Mouse (Mus musculus) kidney, postnatal 0 days (tissue): ENCODE data around the gene Iqgap2. TPM values are rescaled to one million over a fixed set of nuclear protein-coding genes. Genes with fewer than 3 reads are reported as not detected.

ENCODE experiments used
- ATAC-seq: fragments of 200-750 bp; cut with Nextera tagmentation; replicated peaks from 2 replicates; pipeline ENCODE4 v1.8.0; 2017; ENCODE audit warnings: low read depth, moderate number of reproducible peaks, moderate TSS enrichment, moderate library complexity; ENCODE audit not compliant: low FRiP score
- DNase-seq: peaks from one replicate; pipeline ENCODE4 v3.0.0-alpha.2; 2016; ENCODE audit warnings: low spot score
- H3K27ac ChIP-seq: fragments of 300-500 bp; sonication (generic); 2 replicates; pipeline ENCODE4 v1.5.1; 2014; ENCODE audit warnings: mild to moderate bottlenecking
- H3K27me3 ChIP-seq: fragments of 300-500 bp; sonication (generic); 2 replicates; pipeline ENCODE4 v1.6.1; 2014; ENCODE audit warnings: low read length, mixed read lengths; ENCODE audit not compliant: insufficient read depth
- H3K36me3 ChIP-seq: fragments of 300-500 bp; sonication (generic); 2 replicates; pipeline ENCODE4 v1.6.1; 2014; ENCODE audit warnings: low read length, mixed read lengths; ENCODE audit not compliant: insufficient read depth
- H3K4me1 ChIP-seq: fragments of 300-500 bp; sonication (generic); replicated peaks from 2 replicates; pipeline ENCODE4 v1.6.1; 2014; ENCODE audit warnings: antibody characterized with exemption, low read length, mixed read lengths; ENCODE audit not compliant: insufficient read depth
- H3K4me2 ChIP-seq: fragments of 300-500 bp; sonication (generic); 2 replicates; pipeline ENCODE4 v1.6.1; 2014; ENCODE audit warnings: mild to moderate bottlenecking, low read length, moderate library complexity, mixed read lengths
- H3K4me3 ChIP-seq: fragments of 300-500 bp; sonication (generic); replicated peaks from 2 replicates; pipeline ENCODE4 v1.5.1; 2014; ENCODE audit warnings: low read depth, low read length
- H3K9ac ChIP-seq: fragments of 300-500 bp; sonication (generic); 2 replicates; pipeline ENCODE4 v1.6.1; 2014; ENCODE audit warnings: low read depth, low read length
- H3K9me3 ChIP-seq: fragments of 300-500 bp; sonication (generic); replicated peaks from 2 replicates; pipeline ENCODE4 v1.6.1; 2016; ENCODE audit warnings: low read length, inconsistent platforms, mixed read lengths
- CTCF ChIP-seq: IDR thresholded peaks from 2 replicates; pipeline ENCODE4 v1.5.1; 2016; ENCODE audit warnings: antibody characterized with exemption, low read depth, mild to moderate bottlenecking, moderate library complexity
- WGBS: fragments of 180-500 bp; shearing (Covaris S2); extraction: QIAGEN DNeasy Blood & Tissue Kit; methylation state at CpG from one replicate; pipeline ENCODE4 v1.1.7; 2014; 5-methylcytosine and 5-hydroxymethylcytosine counted together
- polyA plus RNA-seq: library from polyadenylated mRNA; unstranded; fragments of >200 nt; fragmentation: Nextera tagmentation; extraction: Ambion mirVana; gene quantifications from 2 replicates; pipeline ENCODE4 v1.2.1, GENCODE M21; 2015

Gene Iqgap2
- polyA plus RNA-seq, 1 experiment from 2014 or later = 9.8 TPM

- H3K9me3 ChIP-seq = no peaks in the 10 kb centered on the region
- H3K4me2 ChIP-seq = no peak overlapping the region
- H3K27ac ChIP-seq = no peak overlapping the region
- no peak overlapping the region for H3K9ac ChIP-seq
- TF ChIP-seq CTCF = no peak
- 82% methylated on average over 11 of the region's 11 CpGs for WGBS
- ATAC-seq (no peak), DNase-seq (no peak)
- no peaks in the 10 kb centered on the region for H3K36me3 ChIP-seq
- H3K4me1 ChIP-seq = no peaks in the 10 kb centered on the region
- H3K27me3 ChIP-seq = no peaks in the 10 kb centered on the region
- no peak overlapping the region for H3K4me3 ChIP-seq
Measured at GRCm38 (mm10) chr13:95912157-95913045, 20.7 kb upstream of the Iqgap2 start.

- Histone ChIP-seq H3K27ac (no peak overlapping the region), H3K9me3 (no peaks in the 10 kb centered on the region), H3K27me3 (no peaks in the 10 kb centered on the region), H3K4me2 (no peak overlapping the region), H3K4me1 (no peaks in the 10 kb centered on the region), H3K36me3 (no peaks in the 10 kb centered on the region), H3K4me3 (no peak overlapping the region), H3K9ac (no peak overlapping the region)
- DNase-seq = no peak
- WGBS = 80% methylated on average over 9 of the region's 9 CpGs
- no peak for TF ChIP-seq CTCF
- ATAC-seq = no peak
Measured at GRCm38 (mm10) chr13:95910270-95910669, 18.5 kb upstream of the Iqgap2 start.

- WGBS = 78% methylated on average over 2 of the region's 2 CpGs
- H3K4me1 ChIP-seq = no peaks in the 10 kb centered on the region
- no peak overlapping the region for H3K9ac ChIP-seq
- no peaks in the 10 kb centered on the region for H3K27me3 ChIP-seq
- no peak overlapping the region for H3K27ac ChIP-seq
- DNase-seq = no peak
- no peak for TF ChIP-seq CTCF
- H3K4me2 ChIP-seq = no peak overlapping the region
- H3K9me3 ChIP-seq = no peaks in the 10 kb centered on the region
- H3K36me3 ChIP-seq = no peaks in the 10 kb centered on the region
- ATAC-seq = no peak
- no peak overlapping the region for H3K4me3 ChIP-seq
Measured at GRCm38 (mm10) chr13:95909244-95909643, 17.5 kb upstream of the Iqgap2 start.

- 94% methylated on average over 3 of the region's 3 CpGs for WGBS
- ATAC-seq = no peak
- H3K9me3 ChIP-seq = no peaks in the 10 kb centered on the region
- H3K4me2 ChIP-seq = no peak overlapping the region
- no peaks in the 10 kb centered on the region for H3K27me3 ChIP-seq
- DNase-seq = no peak
- H3K36me3 ChIP-seq = no peaks in the 10 kb centered on the region
- H3K9ac ChIP-seq = no peak overlapping the region
- H3K4me1 ChIP-seq = no peaks in the 10 kb centered on the region
- H3K27ac ChIP-seq = no peak overlapping the region
- no peak overlapping the region for H3K4me3 ChIP-seq
- TF ChIP-seq CTCF = no peak
Measured at GRCm38 (mm10) chr13:95902696-95903095, 11.0 kb upstream of the Iqgap2 start.

GRCm38 (mm10) chr13:95899885-95900650 is 8.3 kb upstream of the Iqgap2 start:
- Histone ChIP-seq H3K27ac (no peak overlapping the region), H3K4me2 (no peak overlapping the region), H3K4me3 (no peak overlapping the region), H3K36me3 (no peaks in the 10 kb centered on the region), H3K9ac (no peak overlapping the region), H3K27me3 (no peaks in the 10 kb centered on the region), H3K9me3 (no peaks in the 10 kb centered on the region), H3K4me1 (no peaks in the 10 kb centered on the region)
- TF ChIP-seq CTCF = no peak
- no peak for DNase-seq
- ATAC-seq = no peak
- WGBS = 44% methylated on average over 1 of the region's 1 CpGs

- Histone ChIP-seq H3K36me3 (no peaks in the 10 kb centered on the region), H3K4me3 (no peak overlapping the region), H3K4me2 (no peak overlapping the region), H3K4me1 (no peaks in the 10 kb centered on the region), H3K9ac (no peak overlapping the region), H3K27me3 (no peaks in the 10 kb centered on the region), H3K27ac (no peak overlapping the region), H3K9me3 (no peaks in the 10 kb centered on the region)
- no peak for TF ChIP-seq CTCF
- WGBS = 90% methylated on average over 6 of the region's 6 CpGs
- ATAC-seq (no peak), DNase-seq (no peak)
Measured at GRCm38 (mm10) chr13:95896501-95896900, 4.8 kb upstream of the Iqgap2 start.
